Mouse (Mus musculus): ENCODE results near the gene Nos1ap. TPM values are rescaled to one million over a fixed set of nuclear protein-coding genes. Genes with fewer than 3 reads are reported as not detected.

Nos1ap gene
- polyA plus RNA-seq, 1 experiment = 1.1 TPM

- Histone ChIP-seq H3K36me3 (ENCODE audit: control insufficient read depth) (no peaks in the 10 kb centered on the region; the same call in 1 of the 2 replicates), H3K27me3 (ENCODE audit: control insufficient read depth) (no peaks in the 10 kb centered on the region), H3K4me1 (ENCODE audit: control insufficient read depth) (no peaks in the 10 kb centered on the region), H3K4me3 (replicated peaks) (no peak overlapping the region), H3K9me3 (ENCODE audit: control insufficient read depth, low read length) (no peaks in the 10 kb centered on the region)
- TF ChIP-seq GATA1 (IDR thresholded peaks at IDR 0.05; ENCODE audit: low read length) (no peak), TAL1 (IDR thresholded peaks at IDR 0.05; ENCODE audit: low read length) (no peak)
Measured at GRCm38 (mm10) chr1:170332775-170333174, 256.9 kb downstream of the Nos1ap start.

GRCm38 (mm10) chr1:170331926-170332325, 257.7 kb downstream of the Nos1ap start:
- no peaks in the 10 kb centered on the region; the same call in 1 of the 2 replicates for H3K36me3 ChIP-seq (ENCODE audit: control insufficient read depth)
- H3K4me1 ChIP-seq (ENCODE audit: control insufficient read depth) = no peaks in the 10 kb centered on the region
- no peak overlapping the region for H3K4me3 ChIP-seq (replicated peaks)
- no peaks in the 10 kb centered on the region for H3K27me3 ChIP-seq (ENCODE audit: control insufficient read depth)
- TF ChIP-seq TAL1 (IDR thresholded peaks at IDR 0.05; ENCODE audit: low read length) (no peak), GATA1 (IDR thresholded peaks at IDR 0.05; ENCODE audit: low read length) (no peak)
- no peaks in the 10 kb centered on the region for H3K9me3 ChIP-seq (ENCODE audit: control insufficient read depth, low read length)

DNA sequence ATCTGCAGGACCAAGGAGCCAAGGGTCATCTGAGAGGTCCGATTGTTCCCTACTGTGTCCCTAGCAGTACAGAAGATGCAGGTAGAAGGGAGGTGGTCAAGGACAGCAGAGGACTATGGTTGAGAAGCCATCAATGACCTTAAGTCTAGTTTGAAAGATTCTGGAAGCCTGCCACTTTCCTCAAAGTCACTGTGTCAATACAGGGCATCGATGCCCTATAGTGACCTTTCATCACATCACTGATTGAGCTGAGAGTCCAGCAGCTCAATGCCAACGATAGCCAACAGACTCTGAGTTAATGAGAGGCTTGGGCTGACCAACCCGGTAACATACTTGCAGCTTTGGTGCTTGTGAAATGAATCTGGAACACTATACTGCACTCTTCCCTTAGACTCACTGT, 264.4 kb downstream of the Nos1ap start:
- TF ChIP-seq TAL1 (IDR thresholded peaks at IDR 0.05; ENCODE audit: low read length) (no peak), GATA1 (IDR thresholded peaks at IDR 0.05; ENCODE audit: low read length) (no peak)
- peaks cover under 1% of the 10 kb centered on the region; the same call in 1 of the 2 replicates for H3K36me3 ChIP-seq (ENCODE audit: control insufficient read depth)

DNA sequence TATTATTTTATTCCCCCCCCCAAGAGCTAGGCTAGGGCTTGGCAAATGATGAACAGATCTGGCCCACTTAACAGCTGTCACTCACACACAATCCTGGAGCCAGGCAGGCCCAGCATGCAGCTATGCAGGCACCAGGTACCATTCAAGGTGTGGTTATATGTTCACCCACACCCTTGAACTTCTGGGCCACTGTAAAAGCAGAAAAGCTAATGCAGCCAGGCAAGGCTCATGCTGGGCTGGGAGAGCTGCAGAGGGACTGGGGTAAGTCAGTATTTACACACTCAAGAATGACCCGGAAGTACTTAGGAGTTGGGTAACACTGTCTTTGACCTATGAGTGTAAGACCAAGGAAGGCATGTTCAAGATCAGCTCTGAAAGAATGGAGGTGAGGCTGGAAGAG, 265.3 kb downstream of the Nos1ap start:
- no peak overlapping the region for H3K4me3 ChIP-seq (replicated peaks)
- H3K9me3 ChIP-seq (ENCODE audit: control insufficient read depth, low read length) = no peaks in the 10 kb centered on the region
- no peaks in the 10 kb centered on the region for H3K27me3 ChIP-seq (ENCODE audit: control insufficient read depth)
- no peak for TF ChIP-seq TAL1 (IDR thresholded peaks at IDR 0.05; ENCODE audit: low read length)
- no peak for TF ChIP-seq GATA1 (IDR thresholded peaks at IDR 0.05; ENCODE audit: low read length)
- peaks cover 2% of the 10 kb centered on the region; the same call in 1 of the 2 replicates for H3K36me3 ChIP-seq (ENCODE audit: control insufficient read depth)
- H3K4me1 ChIP-seq (ENCODE audit: control insufficient read depth) = no peaks in the 10 kb centered on the region

More for the DNA sequence above, 264.4 kb downstream of the Nos1ap start:
- Histone ChIP-seq H3K27me3 (ENCODE audit: control insufficient read depth) (no peaks in the 10 kb centered on the region), H3K4me1 (ENCODE audit: control insufficient read depth) (no peaks in the 10 kb centered on the region), H3K4me3 (replicated peaks) (no peak overlapping the region), H3K9me3 (ENCODE audit: control insufficient read depth, low read length) (no peaks in the 10 kb centered on the region)

DNA sequence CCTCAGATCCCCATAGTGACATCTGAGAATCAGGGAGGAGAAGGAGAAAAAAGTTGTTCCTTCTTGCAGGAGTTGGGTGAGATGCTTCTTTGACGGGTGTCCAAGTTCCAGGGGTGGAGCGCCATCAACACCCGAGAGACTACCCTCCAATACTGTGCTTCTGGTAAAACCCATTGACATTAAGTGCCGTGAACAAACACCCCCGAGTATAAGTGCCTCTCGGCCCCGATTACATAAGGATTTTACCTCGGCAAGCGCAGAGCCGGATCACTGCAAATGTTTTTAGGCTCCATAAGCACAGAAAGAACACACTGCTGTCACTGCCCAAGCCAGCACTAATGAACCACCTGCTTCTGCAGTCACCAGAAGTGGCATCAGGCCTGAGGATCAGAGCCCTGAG, 266.7 kb downstream of the Nos1ap start:
- Histone ChIP-seq H3K4me1 (ENCODE audit: control insufficient read depth) (no peaks in the 10 kb centered on the region), H3K9me3 (ENCODE audit: control insufficient read depth, low read length) (no peaks in the 10 kb centered on the region), H3K27me3 (ENCODE audit: control insufficient read depth) (no peaks in the 10 kb centered on the region), H3K36me3 (ENCODE audit: control insufficient read depth) (peaks cover 8% of the 10 kb centered on the region; the same call in 1 of the 2 replicates), H3K4me3 (replicated peaks) (no peak overlapping the region)
- TF ChIP-seq TAL1 (IDR thresholded peaks at IDR 0.05; ENCODE audit: low read length) (no peak), GATA1 (IDR thresholded peaks at IDR 0.05; ENCODE audit: low read length) (no peak)

GRCm38 (mm10) chr1:170322046-170322445, 267.6 kb downstream of the Nos1ap start:
- peaks cover 8% of the 10 kb centered on the region; the same call in 1 of the 2 replicates for H3K36me3 ChIP-seq (ENCODE audit: control insufficient read depth)
- no peak for TF ChIP-seq GATA1 (IDR thresholded peaks at IDR 0.05; ENCODE audit: low read length)
- TF ChIP-seq TAL1 (IDR thresholded peaks at IDR 0.05; ENCODE audit: low read length) = no peak
- no peaks in the 10 kb centered on the region for H3K9me3 ChIP-seq (ENCODE audit: control insufficient read depth, low read length)
- no peak overlapping the region for H3K4me3 ChIP-seq (replicated peaks)
- no peaks in the 10 kb centered on the region for H3K27me3 ChIP-seq (ENCODE audit: control insufficient read depth)
- H3K4me1 ChIP-seq (ENCODE audit: control insufficient read depth) = no peaks in the 10 kb centered on the region

GRCm38 (mm10) chr1:170311431-170311830, 278.2 kb downstream of the Nos1ap start:
- Histone ChIP-seq H3K4me1 (ENCODE audit: control insufficient read depth) (no peaks in the 10 kb centered on the region), H3K4me3 (replicated peaks) (no peak overlapping the region), H3K36me3 (ENCODE audit: control insufficient read depth) (no peaks in the 10 kb centered on the region), H3K27me3 (ENCODE audit: control insufficient read depth) (no peaks in the 10 kb centered on the region), H3K9me3 (ENCODE audit: control insufficient read depth, low read length) (no peaks in the 10 kb centered on the region)
- TF ChIP-seq GATA1 (IDR thresholded peaks at IDR 0.05; ENCODE audit: low read length) (no peak), TAL1 (IDR thresholded peaks at IDR 0.05; ENCODE audit: low read length) (no peak)

DNA sequence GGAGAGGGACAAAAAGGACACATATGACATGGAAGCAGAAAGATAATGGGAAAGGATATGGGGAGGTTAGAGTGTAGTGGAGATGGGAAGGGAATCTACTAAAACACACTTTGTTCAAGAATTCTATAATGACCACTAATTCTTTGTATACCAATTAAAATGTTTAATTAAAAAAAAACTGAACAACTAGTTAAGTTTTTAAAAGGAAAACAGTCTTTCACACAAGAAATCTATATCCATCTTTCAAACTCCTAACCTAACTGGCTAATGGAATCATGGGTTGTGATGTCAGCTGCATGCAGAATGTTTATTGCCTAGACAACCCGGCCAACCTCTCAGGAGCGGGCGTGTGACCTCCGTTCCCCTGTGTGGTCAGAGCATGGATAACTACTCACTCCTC, 281.2 kb downstream of the Nos1ap start, which contains the start of gene Spata46:
Gene Spata46 (plus strand): TSS at position 301 of the 400 bp plus-strand sequence.
- Histone ChIP-seq H3K27me3 (ENCODE audit: control insufficient read depth) (no peaks in the 10 kb centered on the region), H3K36me3 (ENCODE audit: control insufficient read depth) (no peaks in the 10 kb centered on the region), H3K4me1 (ENCODE audit: control insufficient read depth) (no peaks in the 10 kb centered on the region), H3K4me3 (replicated peaks) (no peak within 1 kb of the TSS), H3K9me3 (ENCODE audit: control insufficient read depth, low read length) (no peaks in the 10 kb centered on the region)
- TF ChIP-seq GATA1 (IDR thresholded peaks at IDR 0.05; ENCODE audit: low read length) (no peak), TAL1 (IDR thresholded peaks at IDR 0.05; ENCODE audit: low read length) (no peak)

GRCm38 (mm10) chr1:170306232-170306631, 283.4 kb downstream of the Nos1ap start, which contains the start of gene Gm7694:
TSS of gene Gm7694 (minus strand) at chr1:170306332.
- TF ChIP-seq GATA1 (IDR thresholded peaks at IDR 0.05; ENCODE audit: low read length) (no peak), TAL1 (IDR thresholded peaks at IDR 0.05; ENCODE audit: low read length) (no peak)
- Histone ChIP-seq H3K4me1 (ENCODE audit: control insufficient read depth) (no peaks in the 10 kb centered on the region), H3K9me3 (ENCODE audit: control insufficient read depth, low read length) (no peaks in the 10 kb centered on the region), H3K4me3 (replicated peaks) (no peak within 1 kb of the TSS), H3K36me3 (ENCODE audit: control insufficient read depth) (no peaks in the 10 kb centered on the region; the same call in 1 of the 2 replicates), H3K27me3 (ENCODE audit: control insufficient read depth) (no peaks in the 10 kb centered on the region)

- Histone ChIP-seq H3K4me1 (ENCODE audit: control insufficient read depth) (no peaks in the 10 kb centered on the region), H3K4me3 (replicated peaks) (no peak overlapping the region), H3K27me3 (ENCODE audit: control insufficient read depth) (no peaks in the 10 kb centered on the region), H3K9me3 (ENCODE audit: control insufficient read depth, low read length) (no peaks in the 10 kb centered on the region), H3K36me3 (ENCODE audit: control insufficient read depth) (no peaks in the 10 kb centered on the region; the same call in 1 of the 2 replicates)
- no peak for TF ChIP-seq TAL1 (IDR thresholded peaks at IDR 0.05; ENCODE audit: low read length)
- TF ChIP-seq GATA1 (IDR thresholded peaks at IDR 0.05; ENCODE audit: low read length) = no peak
Measured at GRCm38 (mm10) chr1:170305002-170305401, 284.7 kb downstream of the Nos1ap start.
